In the genomic region with DNA sequence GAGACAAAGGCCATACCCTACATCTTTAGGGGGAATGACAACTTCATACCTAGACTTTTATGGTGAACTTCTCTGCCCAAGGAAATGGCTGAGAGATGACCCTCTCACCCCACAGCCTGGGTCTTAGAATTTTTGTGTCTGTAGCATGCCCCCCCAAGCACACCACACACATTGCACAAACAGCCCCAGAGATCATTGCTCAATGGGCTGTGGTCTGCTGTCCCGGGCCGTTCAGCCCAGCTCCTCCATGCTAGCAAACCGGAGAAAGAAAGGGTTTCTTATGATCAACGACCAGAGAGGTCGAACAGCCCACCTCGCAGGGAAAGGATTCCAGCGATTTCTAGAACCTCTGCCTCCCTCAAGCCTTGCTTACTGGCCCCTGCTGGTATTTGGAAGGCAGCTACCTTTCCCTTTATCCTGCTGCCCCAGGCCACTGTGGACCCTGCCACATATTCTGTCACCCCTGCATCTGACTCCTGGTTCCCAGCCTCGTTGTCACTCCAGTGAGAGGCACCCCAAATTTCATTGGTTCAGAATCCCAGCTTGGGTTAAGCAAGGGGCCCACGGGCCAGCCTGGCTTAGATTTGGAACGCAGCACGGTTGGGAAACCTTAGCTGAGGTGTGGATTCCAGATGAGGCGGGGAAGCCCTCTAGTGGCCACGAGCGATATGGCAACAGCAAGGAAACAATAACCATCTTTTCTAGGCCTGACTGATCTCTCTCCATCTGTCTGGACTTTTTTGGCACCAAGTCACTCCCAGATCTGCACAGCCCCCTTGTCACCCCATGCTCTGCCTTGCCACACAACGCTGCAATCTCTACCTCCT, we compare ENCODE assay signal across 8 mouse cellular contexts. TPM values are rescaled to one million over a fixed set of nuclear protein-coding genes. Genes with fewer than 3 reads are reported as not detected.
A peak's percentile ranks its signal among the peaks of the same experiment; 100 is the strongest.
DNase-seq lines count a peak whose midpoint lies in the region; ATAC-seq lines count a peak whose summit lies in the region.

No protein-coding gene starts in this region.

- H3K36me3 ChIP-seq in megakaryocyte, embryonic 14.5 days (replicated peaks; ENCODE audit: low read length), result no peaks in the 10 kb centered on the region

- peaks cover 53% of the 10 kb centered on the region for H3K4me1 ChIP-seq in megakaryocyte, embryonic 14.5 days

- H3K4me3 ChIP-seq in megakaryocyte, embryonic 14.5 days (replicated peaks), result peak overlapping the region; percentile 80

- no peaks in the 10 kb centered on the region for H3K9me3 ChIP-seq in megakaryocyte, embryonic 14.5 days

- peaks cover 3% of the 10 kb centered on the region for H3K27me3 ChIP-seq in megakaryocyte, embryonic 14.5 days (replicated peaks)

- DNase-seq in gastrocnemius, adult 8-10 months (ENCODE audit: low spot score in 2 of 2), result peak; percentile 60 to 62
- peak; percentile 42 for DNase-seq in hindlimb bud, embryonic 11.5 days (ENCODE audit: extremely low spot score, low read depth, low spot score)
- DNase-seq in left cerebral cortex, adult 8-10 months (ENCODE audit: low spot score in 2 of 2), result peak; percentile 63 to 86
- peak; percentile 91 to 92 for DNase-seq in right cerebral cortex, adult 2 months (ENCODE audit: low spot score in 2 of 2)
- DNase-seq in urinary bladder, postnatal 14 days (ENCODE audit: low spot score), result peak; percentile 81

- peak; percentile 30 for ATAC-seq in activated CD4-positive, CD25-positive, alpha-beta regulatory T cell, adult 4 months
- ATAC-seq in common myeloid progenitor, adult 5-6 weeks (replicated peaks; ENCODE audit: low read depth, poor library complexity, severe bottlenecking), result peak; percentile 67

RNA-seq across cellular contexts. Expression of a gene that starts 45.3 kb away (rescaled TPM):
- 10 to 100 TPM; 16.9 to 23.7 TPM for polyA plus RNA-seq in activated CD4-positive, CD25-positive, alpha-beta regulatory T cell, adult 4 months (2017; shearing (Covaris generic))
- total RNA-seq in common myeloid progenitor, adult 5-6 weeks (2017), result 15.6 and 19.9 TPM in 2 replicates
- total RNA-seq in gastrocnemius, adult 8-10 months (2022), result 1 to 10 TPM; 3.0 to 3.5 (median 3.3) TPM
- total RNA-seq in left cerebral cortex, adult 8-10 months (2022), result 10 to 100 TPM; 39.2 to 45.4 (median 42.1) TPM
- 13.5 and 27.0 TPM in 2 replicates for polyA plus RNA-seq in megakaryocyte, embryonic 14.5 days (2012; ENCODE audit: insufficient read depth, low replicate concordance)

Comparison
In these comparisons a context has a peak if more than half of its experiments do, and no peak if none do; other contexts are left out.
1. Peak in every context shown above with its lines: DNase-seq, ATAC-seq and H3K4me3 ChIP-seq.